Mouse (Mus musculus): ENCODE results near the gene Sparcl1.

The Sparcl1 gene

DNA sequence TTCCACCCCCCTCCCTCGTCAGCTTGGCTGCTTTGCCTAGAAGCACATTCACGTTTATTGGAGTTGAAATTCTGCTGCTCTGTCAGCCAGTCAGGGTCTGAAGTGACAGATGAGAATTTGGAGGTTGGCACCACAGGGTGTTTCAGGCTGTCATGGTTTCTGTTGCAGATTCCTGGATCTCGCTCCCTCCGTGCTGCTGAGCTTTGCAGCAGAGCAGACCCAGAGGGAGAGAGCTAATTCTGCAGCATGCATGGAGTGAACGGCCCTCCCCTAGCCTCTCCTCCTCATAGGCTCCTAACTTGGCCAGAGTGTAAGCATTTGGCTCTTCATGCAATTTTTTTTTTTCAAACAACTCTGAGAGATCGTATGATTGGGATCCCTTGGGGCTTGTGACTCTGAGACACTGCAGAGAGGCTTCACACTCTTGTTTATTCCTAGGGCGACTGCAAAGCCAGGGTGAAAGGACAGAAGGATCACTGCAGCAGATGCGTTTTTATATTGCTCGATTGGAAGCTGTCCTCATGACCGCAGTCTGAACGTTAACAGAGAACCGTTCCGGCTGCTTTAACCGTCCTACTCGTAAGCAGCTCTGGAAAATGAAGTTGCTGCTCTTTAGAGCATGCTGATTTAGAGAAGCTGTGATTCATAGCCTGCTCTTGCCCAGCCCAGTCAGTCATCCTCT is at the start of gene Sparcl1:
Sparcl1 (minus strand) TSS at position 243 of the 682 bp plus-strand sequence.
- peak; percentile 53 for DNase-seq

- DNase-seq: no peak
Observed at GRCm38 (mm10) chr5:104161390-104161789, 47.9 kb upstream of the Sparcl1 start.

DNA sequence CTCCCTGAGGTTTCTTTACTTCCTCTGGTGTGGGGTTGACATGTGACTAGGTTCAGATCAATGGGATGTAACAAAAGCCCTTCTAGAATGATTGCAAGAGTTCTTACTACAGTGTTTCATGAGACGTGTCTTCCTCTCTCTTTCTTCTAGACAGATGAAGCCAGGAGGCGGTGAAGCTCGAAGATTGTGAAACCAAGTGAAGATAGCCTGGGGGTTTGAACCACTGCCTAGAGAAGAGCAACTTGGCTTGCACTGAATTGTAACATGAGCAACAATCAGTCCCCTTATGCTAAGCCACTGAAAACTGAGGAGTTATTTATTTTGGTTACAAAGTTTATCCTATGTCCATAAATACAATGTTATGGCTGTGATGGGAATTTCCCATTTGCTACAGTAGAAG is 47.0 kb upstream of the Sparcl1 start:
- no peak for DNase-seq

DNA sequence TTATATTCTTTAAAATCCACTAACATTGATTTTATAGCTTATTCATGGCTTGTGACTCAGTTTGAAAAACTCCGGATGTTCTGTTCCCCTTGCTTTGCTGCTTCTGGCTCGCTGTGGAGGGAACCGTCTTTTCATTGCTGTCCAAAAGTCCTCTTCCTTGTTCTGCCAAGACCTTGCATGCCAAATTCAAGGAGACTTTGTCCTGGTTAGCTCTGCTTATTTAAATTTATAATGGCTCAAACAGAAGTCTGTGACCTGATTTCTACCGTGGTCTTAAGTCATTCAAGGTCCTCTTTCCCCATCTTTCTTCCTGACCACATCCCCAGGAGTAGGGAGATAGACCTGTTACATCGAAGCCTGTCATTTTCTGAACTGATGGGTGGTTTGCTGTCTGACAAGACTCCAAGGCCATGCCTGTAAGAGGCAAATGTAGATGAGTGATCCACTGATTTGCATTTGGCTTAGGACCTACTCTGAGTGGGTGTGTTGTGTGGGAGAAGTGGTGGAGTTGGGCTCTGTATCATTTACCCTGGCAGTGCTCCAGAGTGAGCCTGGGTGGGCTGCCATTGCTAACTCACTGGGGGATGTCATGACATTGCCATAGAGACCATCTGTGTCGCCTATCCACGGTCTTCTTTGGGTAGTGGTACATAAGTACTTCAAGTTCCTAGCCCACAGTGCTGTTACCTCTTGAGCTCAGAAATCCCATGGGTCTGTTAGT is 45.0 kb upstream of the Sparcl1 start:
- no peak for DNase-seq

DNA sequence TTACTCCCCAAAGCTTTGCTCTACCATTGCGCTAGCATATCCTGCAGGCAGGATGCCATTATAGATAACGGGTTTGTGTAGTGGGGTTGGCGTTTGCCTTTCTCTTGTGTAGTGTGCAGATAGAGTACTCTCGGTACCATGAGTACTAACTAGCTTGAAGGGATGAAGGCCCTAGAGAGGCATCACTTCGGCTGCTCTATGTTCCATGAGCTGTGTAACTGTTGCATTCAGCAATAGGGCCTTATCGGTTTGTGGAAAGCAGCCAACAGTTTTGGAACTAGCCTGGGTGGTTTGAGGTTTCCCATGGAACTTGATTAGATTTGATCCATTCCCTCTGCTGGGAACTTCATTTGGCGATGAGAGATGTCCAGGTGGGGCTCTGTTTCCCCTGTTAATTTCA is 44.2 kb upstream of the Sparcl1 start:
- no peak for DNase-seq

GRCm38 (mm10) chr5:104150196-104150595 is 36.7 kb upstream of the Sparcl1 start:
- DNase-seq: no peak

DNA sequence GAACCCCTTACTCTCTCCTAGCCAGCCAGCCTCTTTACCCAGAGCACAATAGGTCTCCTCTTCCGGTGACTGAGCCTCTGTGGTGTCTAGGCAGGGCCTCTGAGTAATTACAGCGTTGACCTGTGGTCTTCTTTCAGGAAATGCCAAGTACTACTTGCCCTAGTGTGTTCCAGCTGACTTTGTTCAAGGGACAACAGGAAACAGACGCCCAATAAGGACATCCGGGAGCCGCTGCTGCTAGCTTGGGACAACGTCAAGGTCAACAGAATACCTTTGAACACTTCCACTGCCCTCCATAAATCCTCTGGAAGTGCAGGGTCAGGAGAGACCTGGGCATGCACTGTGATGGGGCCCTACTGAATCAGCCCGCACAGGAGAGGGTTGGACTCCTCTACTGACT is 35.8 kb upstream of the Sparcl1 start:
- DNase-seq: peak; percentile 16

DNA sequence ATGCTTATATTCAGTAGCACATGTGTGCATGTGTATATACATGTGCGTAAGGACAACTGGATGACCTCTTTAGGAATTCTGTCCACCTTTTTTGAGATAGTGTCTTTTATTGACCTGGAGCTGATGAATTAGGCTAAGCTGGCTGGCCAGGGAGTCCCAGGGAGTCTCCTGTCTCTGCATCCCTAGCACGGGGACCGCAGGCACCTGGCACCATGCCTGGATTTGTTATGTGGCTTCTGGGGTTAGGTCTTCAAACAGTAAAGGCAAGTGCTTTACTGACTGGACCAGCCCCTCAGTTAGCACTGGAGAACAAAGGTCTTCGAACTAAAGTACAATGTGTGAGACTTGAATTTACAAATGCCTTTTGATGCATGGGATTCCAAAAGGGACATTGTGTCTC is 30.5 kb upstream of the Sparcl1 start:
- no peak for DNase-seq

DNA sequence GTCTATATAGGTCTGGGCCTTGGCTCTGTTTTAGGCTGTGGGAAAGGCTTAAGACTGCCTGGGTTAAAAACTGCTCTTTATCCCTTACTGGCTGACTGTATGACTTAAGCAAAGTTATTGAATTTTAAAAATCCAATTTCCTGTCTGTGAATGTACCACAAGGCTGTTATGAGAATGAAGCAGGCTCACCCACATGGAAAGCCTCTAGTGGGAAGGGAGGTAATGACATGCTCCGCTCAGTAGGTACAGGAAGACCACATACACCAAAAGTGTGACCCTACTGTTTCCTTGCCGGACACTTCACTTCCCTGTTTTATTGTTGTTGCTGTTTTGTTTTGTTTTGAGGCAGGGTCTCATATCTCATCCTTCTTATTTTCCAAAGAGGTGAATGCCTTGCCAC is 27.5 kb upstream of the Sparcl1 start:
- no peak for DNase-seq

GRCm38 (mm10) chr5:104137920-104138541 is 24.5 kb upstream of the Sparcl1 start:
- no peak for DNase-seq

- DNase-seq: no peak
Observed at GRCm38 (mm10) chr5:104133752-104134151, 20.2 kb upstream of the Sparcl1 start.

- peak; percentile 47 for DNase-seq
Observed at GRCm38 (mm10) chr5:104131544-104131943, 18.0 kb upstream of the Sparcl1 start.

DNA sequence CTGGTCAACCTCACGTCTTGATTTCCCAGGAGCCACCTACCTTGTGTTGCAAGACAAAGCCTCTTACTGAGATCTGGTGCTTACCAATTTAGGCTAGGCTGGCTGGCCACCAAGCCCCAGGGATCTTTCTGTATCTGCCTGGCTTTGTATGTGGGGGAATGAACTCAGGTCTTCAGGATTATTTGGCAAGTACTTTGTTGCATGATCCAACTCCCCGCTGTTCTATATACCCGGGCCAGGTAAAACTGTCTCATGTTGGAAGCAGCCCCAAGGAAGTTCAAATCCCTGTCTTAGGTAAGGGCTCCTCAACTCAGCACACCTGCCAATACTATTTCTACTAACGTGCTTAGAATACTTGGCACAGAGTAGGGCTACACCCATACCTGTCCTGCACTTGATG is 17.4 kb upstream of the Sparcl1 start:
- DNase-seq: no peak

GRCm38 (mm10) chr5:104128281-104129031 is 14.9 kb upstream of the Sparcl1 start:
- peak; percentile 50 for DNase-seq

DNA sequence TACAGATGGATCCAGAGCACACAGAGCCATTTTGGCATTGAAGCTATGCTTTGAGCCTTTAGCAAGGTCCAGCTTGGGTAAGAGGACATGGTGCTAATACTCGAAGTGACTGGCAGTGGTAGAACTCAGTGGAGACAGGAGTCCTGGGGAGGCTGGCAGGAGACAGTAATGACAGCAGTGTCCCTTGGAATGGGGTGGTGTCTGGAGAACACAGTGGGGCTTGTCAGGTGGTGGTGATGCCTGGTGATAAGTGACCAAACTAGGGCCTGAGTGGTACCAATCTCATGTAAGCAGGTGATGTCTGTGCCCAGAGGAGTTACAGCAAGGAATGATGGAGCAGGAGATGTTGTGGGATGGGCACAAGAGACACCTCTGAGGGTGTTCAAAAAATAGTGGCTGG is 13.8 kb upstream of the Sparcl1 start:
- DNase-seq: no peak

- no peak for DNase-seq
Observed at GRCm38 (mm10) chr5:104126561-104127320, 13.2 kb upstream of the Sparcl1 start.

DNA sequence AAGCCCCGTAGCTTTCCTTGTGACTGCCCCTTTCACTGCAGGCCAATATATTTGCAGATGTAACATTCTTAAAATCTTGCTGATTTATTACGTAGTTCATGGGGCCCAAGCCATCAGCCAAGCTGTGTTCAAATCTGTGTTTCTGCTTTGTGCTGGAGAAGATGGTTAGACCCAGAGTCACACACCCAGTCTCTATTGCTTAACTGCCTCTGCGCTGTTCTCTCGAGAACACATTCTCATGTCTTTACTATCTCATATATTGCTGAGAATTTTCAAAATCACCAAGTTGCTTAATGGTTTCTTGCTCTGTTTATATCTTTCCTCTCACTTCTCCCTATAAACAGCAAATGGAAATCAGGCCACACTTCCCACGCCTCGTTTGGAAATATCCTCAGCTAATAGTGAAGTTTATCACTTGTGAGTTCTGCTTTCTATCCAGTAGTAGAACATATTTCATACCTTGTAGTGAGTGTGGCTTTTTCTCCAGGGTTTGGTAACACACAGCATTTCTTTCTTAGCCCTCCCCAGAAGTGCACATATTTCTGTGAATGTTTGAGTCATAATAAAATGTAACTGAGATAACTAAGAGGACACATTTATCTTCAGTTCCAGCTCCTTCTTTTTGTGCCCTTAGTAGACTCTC is 10.6 kb upstream of the Sparcl1 start:
- DNase-seq: no peak

DNA sequence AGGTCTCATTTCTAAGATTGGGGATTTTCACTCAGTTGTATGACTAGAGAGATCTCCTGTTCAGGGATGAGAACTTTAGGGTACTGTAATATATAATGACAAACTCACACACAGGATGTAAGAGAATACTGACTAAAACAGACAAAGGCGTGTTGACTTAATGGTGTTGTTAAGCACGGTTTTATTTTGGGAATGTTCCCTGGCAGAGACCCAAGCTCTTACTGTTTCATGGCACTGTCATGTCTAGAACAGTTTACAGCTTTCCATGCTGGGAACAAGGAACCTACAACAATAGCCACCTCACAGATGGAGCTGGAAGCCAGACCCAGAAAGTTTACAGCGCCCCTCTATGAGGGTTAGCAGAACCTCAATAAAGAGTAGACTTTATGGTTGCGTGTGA is 2.4 kb upstream of the Sparcl1 start:
- no peak for DNase-seq

GRCm38 (mm10) chr5:104115118-104115517 is 1.6 kb upstream of the Sparcl1 start:
- no peak for DNase-seq

DNA sequence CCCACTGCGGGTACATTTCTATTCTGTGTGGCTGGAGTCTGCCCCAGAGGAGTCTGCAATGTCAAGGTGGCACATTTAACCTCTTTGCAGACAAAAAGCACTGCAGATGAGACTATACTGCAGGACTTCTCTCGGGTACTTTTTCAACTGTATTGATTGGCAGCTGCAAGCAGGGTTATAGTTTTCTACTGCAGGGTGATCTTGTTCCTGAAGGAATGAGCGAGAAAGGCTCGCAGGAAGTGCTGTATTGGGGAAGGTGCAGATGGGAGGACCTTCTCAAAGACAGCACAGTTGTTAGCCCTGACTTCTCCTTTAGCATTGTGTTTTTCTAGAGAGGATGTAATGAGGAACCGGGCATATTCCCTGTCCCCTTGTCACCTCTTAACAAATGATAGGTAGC is 1.0 kb downstream of the Sparcl1 start:
- no peak for DNase-seq

DNA sequence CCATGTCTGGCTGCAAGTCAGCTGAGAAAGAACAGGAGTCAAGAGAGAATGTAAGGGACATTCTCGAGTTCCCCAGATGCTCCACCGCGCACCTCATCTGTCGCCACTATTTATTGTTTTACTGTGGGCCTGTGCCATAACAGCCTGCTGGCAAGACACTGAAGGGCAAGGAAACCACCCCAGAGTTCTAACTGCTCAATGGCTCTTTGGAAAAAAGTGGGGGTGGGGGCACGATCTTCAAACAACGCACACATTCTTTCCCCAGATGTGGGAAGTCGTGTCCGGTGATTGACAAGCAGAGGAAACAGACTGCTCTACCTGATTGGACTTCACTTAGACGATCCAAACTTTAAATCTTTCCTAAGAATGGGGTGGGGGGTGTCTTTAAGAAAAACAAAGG is 1.5 kb downstream of the Sparcl1 start:
- DNase-seq: peak; percentile 72

All from embryo, embryonic 11 days (tissue).